Mouse (Mus musculus) erythroblast, embryonic 14.5 days (primary cell): Measurements from ENCODE around the gene Zcchc13. TPM values are rescaled to one million over a fixed set of nuclear protein-coding genes. Genes with fewer than 3 reads are reported as not detected.

Source experiments
- H3K27me3 ChIP-seq: 2 replicates; pipeline ENCODE4 v1.6.1; 2012; ENCODE audit warnings: inconsistent platforms; ENCODE audit not compliant: control insufficient read depth
- H3K36me3 ChIP-seq: 2 replicates; pipeline ENCODE4 v1.6.1; 2012; ENCODE audit warnings: mild to moderate bottlenecking, inconsistent platforms; ENCODE audit not compliant: control insufficient read depth
- H3K4me1 ChIP-seq: 2 replicates; pipeline ENCODE4 v1.6.1; 2012; ENCODE audit warnings: inconsistent platforms; ENCODE audit not compliant: control insufficient read depth
- H3K4me3 ChIP-seq: replicated peaks from 2 replicates; pipeline ENCODE3; 2012; ENCODE audit warnings: moderate library complexity, mild to moderate bottlenecking, inconsistent platforms
- H3K9me3 ChIP-seq: 2 replicates; pipeline ENCODE4 v1.6.1; 2012; ENCODE audit warnings: low read length, inconsistent platforms, mixed read lengths; ENCODE audit not compliant: control insufficient read depth
- GATA1 ChIP-seq: IDR thresholded peaks from 2 replicates; pipeline ENCODE4 v1.6.1; 2012; ENCODE audit warnings: low read length, inconsistent platforms, mixed read lengths
- TAL1 ChIP-seq: IDR thresholded peaks from 3 replicates; pipeline ENCODE4 v1.6.1; 2012; ENCODE audit warnings: low read length, inconsistent platforms, mixed read lengths
- polyA plus RNA-seq: library from polyadenylated mRNA; stranded (reverse); fragments of >175 nt; gene quantifications from 2 replicates; pipeline ENCODE4 v1.2.3, GENCODE M21; 2012

Zcchc13 gene
- polyA plus RNA-seq, result not detected in 2 replicates

GRCm38 (mm10) chrX:103630303-103630702 is at the start of gene Zcchc13:
Gene Zcchc13 (plus strand): TSS chrX:103630586.
- no peak for TF ChIP-seq GATA1
- no peak for TF ChIP-seq TAL1
- H3K4me1 ChIP-seq, result no peaks in the 10 kb centered on the region

DNA sequence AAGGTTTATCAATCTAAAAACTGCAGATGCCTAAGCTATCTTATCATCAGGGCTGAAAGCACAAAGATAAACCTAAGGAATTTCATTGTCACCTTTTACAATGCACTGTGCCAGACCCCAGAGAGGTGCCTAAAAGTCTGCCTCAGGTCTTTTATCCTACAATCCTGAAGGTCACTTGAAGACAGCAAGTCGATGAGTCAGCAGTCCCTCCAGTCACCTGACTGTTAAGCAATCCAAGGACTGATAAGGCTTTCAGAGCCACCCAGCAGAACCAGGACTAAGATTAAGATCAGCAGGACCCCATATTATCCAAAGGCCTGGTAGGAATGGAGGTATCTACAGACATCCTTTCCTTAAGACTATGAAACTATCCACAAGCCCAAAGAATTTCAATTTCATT is 46.1 kb upstream of the Zcchc13 start:
- Histone ChIP-seq H3K4me1 (peaks cover 3% of the 10 kb centered on the region), H3K9me3 (no peaks in the 10 kb centered on the region), H3K27me3 (no peaks in the 10 kb centered on the region), H3K4me3 (no peak overlapping the region), H3K36me3 (peaks cover 66% of the 10 kb centered on the region)
- TF ChIP-seq TAL1 (no peak), GATA1 (no peak)

More at GRCm38 (mm10) chrX:103630303-103630702, at the start of gene Zcchc13:
- H3K36me3 ChIP-seq, result no peaks in the 10 kb centered on the region
- H3K9me3 ChIP-seq, result no peaks in the 10 kb centered on the region
- H3K4me3 ChIP-seq, result no peak within 1 kb of the TSS
- peaks cover 17% of the 10 kb centered on the region for H3K27me3 ChIP-seq

- H3K4me1 ChIP-seq, result no peaks in the 10 kb centered on the region
- TF ChIP-seq TAL1, result no peak
- no peak for TF ChIP-seq GATA1
- no peak overlapping the region for H3K4me3 ChIP-seq
- no peaks in the 10 kb centered on the region for H3K27me3 ChIP-seq
- H3K9me3 ChIP-seq, result no peaks in the 10 kb centered on the region
- H3K36me3 ChIP-seq, result peaks cover 88% of the 10 kb centered on the region
Measured at GRCm38 (mm10) chrX:103592056-103592455, 38.3 kb upstream of the Zcchc13 start.

DNA sequence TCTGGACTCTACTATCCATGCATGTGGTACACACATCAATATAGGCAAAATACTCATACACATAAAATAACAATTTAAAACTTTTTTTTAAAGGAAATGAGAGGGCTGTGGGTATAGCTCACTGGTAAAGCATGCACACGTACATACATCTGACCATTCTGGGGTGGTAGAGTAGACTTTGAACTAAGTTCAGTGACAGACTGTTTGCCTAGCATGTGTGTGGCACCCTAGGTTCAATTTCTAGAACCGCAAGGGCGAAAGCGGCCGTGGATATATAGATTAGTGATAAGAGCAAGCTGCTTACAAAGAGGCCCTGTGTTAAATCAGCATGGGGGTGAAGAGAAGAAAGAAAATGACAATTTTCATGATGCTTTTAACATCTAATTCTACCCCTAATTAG is 27.8 kb upstream of the Zcchc13 start:
- no peak overlapping the region for H3K4me3 ChIP-seq
- TF ChIP-seq GATA1 (no peak), TAL1 (no peak)
- peaks cover 90% of the 10 kb centered on the region for H3K36me3 ChIP-seq
- no peaks in the 10 kb centered on the region for H3K4me1 ChIP-seq
- no peaks in the 10 kb centered on the region for H3K9me3 ChIP-seq
- H3K27me3 ChIP-seq, result no peaks in the 10 kb centered on the region

DNA sequence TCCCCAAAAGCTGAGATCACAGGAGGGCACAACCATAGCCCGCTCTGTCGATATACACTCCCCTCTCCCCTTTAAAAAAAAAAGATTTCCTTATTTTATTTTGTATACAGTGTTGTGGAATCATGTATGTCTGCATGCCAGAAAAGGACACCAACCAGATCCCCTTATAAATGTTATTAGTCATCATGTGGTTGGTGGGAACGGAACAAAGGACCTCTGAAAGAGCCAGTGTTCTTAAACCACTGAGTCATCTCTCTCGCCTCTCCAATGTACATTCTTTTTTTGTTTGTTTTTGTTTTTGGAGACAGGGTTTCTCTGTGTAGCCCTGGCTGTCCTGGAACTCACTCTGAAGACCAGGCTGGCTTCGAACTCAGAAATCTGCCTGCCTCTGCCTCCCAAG is 26.2 kb upstream of the Zcchc13 start:
- peaks cover 90% of the 10 kb centered on the region for H3K36me3 ChIP-seq
- TF ChIP-seq GATA1 (no peak), TAL1 (no peak)
- no peaks in the 10 kb centered on the region for H3K27me3 ChIP-seq
- no peaks in the 10 kb centered on the region for H3K9me3 ChIP-seq
- no peaks in the 10 kb centered on the region for H3K4me1 ChIP-seq
- H3K4me3 ChIP-seq, result no peak overlapping the region

DNA sequence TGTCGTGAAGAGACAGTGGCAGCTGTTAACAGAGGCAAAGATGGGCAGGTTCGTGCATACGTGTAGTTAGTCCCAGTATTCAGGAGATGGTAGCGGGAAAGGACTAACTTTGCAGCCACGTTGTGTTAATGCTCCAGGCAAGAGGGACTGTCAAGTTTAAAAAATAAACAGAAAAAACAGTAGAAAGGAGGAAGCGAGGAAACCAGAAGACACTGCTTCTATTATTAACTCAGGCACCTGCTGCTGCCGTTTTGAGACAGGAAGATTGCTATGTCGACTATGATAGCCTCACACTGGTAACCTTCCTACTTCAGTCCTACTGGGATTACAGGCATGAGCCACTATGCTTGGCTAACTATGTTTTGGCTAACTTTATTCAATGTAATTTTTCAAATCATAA is 24.9 kb upstream of the Zcchc13 start:
- peaks cover 96% of the 10 kb centered on the region for H3K36me3 ChIP-seq
- no peaks in the 10 kb centered on the region for H3K9me3 ChIP-seq
- H3K4me1 ChIP-seq, result no peaks in the 10 kb centered on the region
- H3K4me3 ChIP-seq, result no peak overlapping the region
- H3K27me3 ChIP-seq, result no peaks in the 10 kb centered on the region
- TF ChIP-seq TAL1 (no peak), GATA1 (no peak)

DNA sequence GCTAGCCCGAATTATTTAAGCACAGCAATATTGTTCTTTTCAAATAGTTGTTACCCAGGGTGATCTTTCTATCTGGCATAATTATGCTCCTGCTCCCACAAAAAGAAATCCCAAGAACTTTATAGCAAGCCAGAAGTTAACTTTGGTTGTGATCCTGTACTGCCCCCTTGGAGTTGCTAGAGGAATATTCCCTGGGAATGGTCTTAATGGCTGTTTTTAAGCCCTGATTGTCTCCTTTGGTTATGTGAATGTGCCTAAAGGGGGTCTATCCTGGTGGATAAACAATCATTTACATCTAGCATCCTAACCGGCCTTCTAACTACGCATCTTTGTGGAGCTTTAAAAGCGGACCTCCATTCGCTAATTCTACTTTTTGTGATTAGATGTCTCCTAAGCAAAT is 20.0 kb upstream of the Zcchc13 start:
- Histone ChIP-seq H3K9me3 (no peaks in the 10 kb centered on the region), H3K4me1 (peaks cover 5% of the 10 kb centered on the region), H3K27me3 (no peaks in the 10 kb centered on the region), H3K4me3 (no peak overlapping the region), H3K36me3 (peaks cover 85% of the 10 kb centered on the region)
- no peak for TF ChIP-seq TAL1
- TF ChIP-seq GATA1, result no peak

GRCm38 (mm10) chrX:103611462-103611861 is 18.9 kb upstream of the Zcchc13 start:
- Histone ChIP-seq H3K9me3 (no peaks in the 10 kb centered on the region), H3K27me3 (no peaks in the 10 kb centered on the region), H3K4me1 (peaks cover 10% of the 10 kb centered on the region), H3K4me3 (no peak overlapping the region), H3K36me3 (peaks cover 75% of the 10 kb centered on the region)
- no peak for TF ChIP-seq GATA1
- no peak for TF ChIP-seq TAL1

GRCm38 (mm10) chrX:103614700-103615233 is 15.6 kb upstream of the Zcchc13 start:
- Histone ChIP-seq H3K4me3 (no peak overlapping the region), H3K27me3 (no peaks in the 10 kb centered on the region), H3K4me1 (peaks cover 22% of the 10 kb centered on the region), H3K36me3 (peaks cover 44% of the 10 kb centered on the region), H3K9me3 (no peaks in the 10 kb centered on the region)
- no peak for TF ChIP-seq GATA1

- H3K36me3 ChIP-seq, result peaks cover 37% of the 10 kb centered on the region
- H3K4me3 ChIP-seq, result peak overlapping the region; percentile 80
- TF ChIP-seq TAL1, result no peak
- no peak for TF ChIP-seq GATA1
- no peaks in the 10 kb centered on the region for H3K9me3 ChIP-seq
- H3K4me1 ChIP-seq, result peaks cover 24% of the 10 kb centered on the region
- H3K27me3 ChIP-seq, result no peaks in the 10 kb centered on the region
Measured at GRCm38 (mm10) chrX:103615453-103615852, 14.9 kb upstream of the Zcchc13 start.
